Mouse (Mus musculus): ENCODE data around the gene Hspb7. TPM values are rescaled to one million over a fixed set of nuclear protein-coding genes. Genes with fewer than 3 reads are reported as not detected.

The Hspb7 gene
- polyA plus RNA-seq (2015; fragmentation: Nextera tagmentation; extraction: Ambion mirVana) = 5.3 and 6.6 TPM in 2 replicates

DNA sequence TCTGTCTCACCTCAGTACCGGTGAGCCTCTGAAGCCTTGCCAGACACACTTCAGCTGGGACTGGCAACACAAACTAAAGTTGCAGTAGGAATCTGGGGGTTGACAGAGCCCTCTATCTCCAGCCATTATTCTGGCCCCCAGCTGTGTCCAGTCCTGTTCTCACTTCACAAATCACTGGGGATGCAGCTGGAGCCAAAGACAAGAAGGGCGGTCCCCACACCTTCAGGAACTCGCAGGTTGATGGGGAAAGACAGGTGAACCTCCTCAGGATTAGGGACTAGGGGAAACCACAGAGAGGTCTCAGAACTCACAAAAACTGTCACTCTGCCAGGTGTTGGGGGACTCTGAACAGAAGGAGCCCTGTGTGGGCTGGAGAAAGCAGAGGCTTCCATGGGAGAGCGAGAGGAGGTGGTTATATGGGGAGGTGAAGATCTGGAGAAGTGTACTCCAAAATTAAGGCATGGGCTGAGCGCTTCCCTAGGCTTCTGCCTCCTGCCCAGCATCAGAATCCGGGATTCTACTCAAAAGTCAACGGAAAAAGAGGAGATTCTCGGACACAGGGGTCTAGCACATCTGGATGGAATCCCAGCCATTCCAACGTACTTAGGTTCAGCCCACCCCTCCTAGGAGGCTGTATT is at the start of gene Hspb7:
Gene Hspb7, plus strand, starts transcription at position 588 of the 638 bp plus-strand sequence.
- peak within 1 kb of the TSS; percentile 38 for H3K4me2 ChIP-seq (ENCODE audit: low read depth, low read length)
- H3K36me3 ChIP-seq (ENCODE audit: control insufficient read depth, insufficient read depth, low read length) = no peaks in the 10 kb centered on the region
- no peak for ATAC-seq
- H3K4me3 ChIP-seq (ENCODE audit: low read length) = peak within 1 kb of the TSS; percentile 31
- peak within 1 kb of the TSS; percentile 73 for H3K27ac ChIP-seq (ENCODE audit: low read length)
- peak within 1 kb of the TSS; percentile 60 for H3K9ac ChIP-seq (ENCODE audit: low read depth, low read length)
- peaks cover 26% of the 10 kb centered on the region for H3K4me1 ChIP-seq (ENCODE audit: control insufficient read depth, insufficient read depth, low read length)
- H3K9me3 ChIP-seq (ENCODE audit: control insufficient read depth, low read length) = no peaks in the 10 kb centered on the region
- WGBS = 54% methylated on average over 9 of the region's 9 CpGs
- H3K27me3 ChIP-seq (replicated peaks; ENCODE audit: control insufficient read depth, insufficient read depth, low read length) = no peaks in the 10 kb centered on the region

DNA sequence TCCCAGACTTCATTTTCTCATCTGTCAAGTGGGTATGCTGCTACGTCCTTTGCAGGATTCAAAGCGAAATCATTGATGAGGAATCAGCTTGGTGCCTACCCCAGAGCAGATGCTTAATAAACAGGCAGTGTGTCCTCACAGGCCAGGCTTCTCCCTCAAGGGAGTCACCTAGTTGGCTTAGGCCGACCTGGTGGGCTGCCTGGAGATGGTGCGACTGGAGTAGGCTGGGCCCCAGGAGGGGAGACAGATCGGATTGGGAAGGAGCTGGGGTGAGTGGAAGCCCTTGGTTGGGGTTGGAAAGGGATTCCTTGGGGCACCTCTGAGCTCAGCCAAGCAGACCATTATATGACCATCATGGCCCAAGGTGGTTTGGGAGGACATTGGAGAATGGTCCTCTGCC is 48.2 kb upstream of the Hspb7 start:
- Histone ChIP-seq H3K4me3 (ENCODE audit: low read length) (no peak overlapping the region), H3K9ac (ENCODE audit: low read depth, low read length) (no peak overlapping the region), H3K9me3 (ENCODE audit: control insufficient read depth, low read length) (no peaks in the 10 kb centered on the region), H3K4me1 (ENCODE audit: control insufficient read depth, insufficient read depth, low read length) (0 out of 2 replicates have a peak, but pooled peaks cover 2% of the 10 kb centered on the region), H3K36me3 (ENCODE audit: control insufficient read depth, insufficient read depth, low read length) (no peaks in the 10 kb centered on the region), H3K4me2 (ENCODE audit: low read depth, low read length) (no peak overlapping the region), H3K27ac (ENCODE audit: low read length) (no peak overlapping the region), H3K27me3 (replicated peaks; ENCODE audit: control insufficient read depth, insufficient read depth, low read length) (peaks cover 10% of the 10 kb centered on the region)
- no peak for ATAC-seq
- 93% methylated on average over 5 of the region's 5 CpGs for WGBS

DNA sequence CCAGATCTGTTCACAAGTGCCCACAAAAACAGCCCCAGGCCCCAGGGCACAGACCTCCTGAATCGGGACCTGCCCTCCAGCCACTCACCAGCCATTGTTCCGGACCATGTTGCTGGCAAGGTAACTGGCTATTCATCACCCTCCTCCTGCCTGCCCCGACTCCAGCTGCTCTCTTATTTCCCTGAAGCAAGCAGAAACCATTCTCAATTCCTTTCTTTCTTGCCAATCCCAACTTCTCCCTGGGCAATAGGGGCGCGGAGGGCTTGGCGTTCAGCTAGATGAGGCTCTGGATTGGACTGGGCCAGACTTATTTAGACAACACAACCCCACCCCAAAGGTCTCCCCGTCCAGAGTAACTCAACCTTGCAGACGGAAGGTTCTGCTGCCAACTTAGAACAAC is 40.9 kb upstream of the Hspb7 start:
- 65% methylated on average over 8 of the region's 8 CpGs for WGBS
- no peak for ATAC-seq

DNA sequence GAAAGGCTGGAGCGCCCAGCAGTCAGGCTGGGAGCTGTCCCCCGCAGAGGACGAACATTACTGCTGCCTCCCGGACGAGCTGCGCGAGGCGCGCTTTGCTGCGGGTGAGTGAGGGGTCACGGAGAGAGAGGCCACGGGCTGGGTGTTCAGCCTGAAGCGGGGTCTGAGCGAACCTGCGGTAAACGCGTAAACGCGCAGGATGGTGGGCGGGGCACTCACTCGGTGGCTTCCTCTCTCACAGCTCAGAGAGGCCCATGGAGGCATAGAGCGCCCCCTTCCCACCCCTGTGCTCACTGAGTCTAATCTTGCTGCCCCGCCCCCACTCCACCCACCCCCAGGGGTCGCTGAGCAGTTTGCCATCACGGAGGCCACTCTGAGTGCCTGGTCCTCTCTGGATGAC is 38.2 kb upstream of the Hspb7 start:
- Histone ChIP-seq H3K9ac (ENCODE audit: low read depth, low read length) (peak overlapping the region; percentile 60), H3K9me3 (ENCODE audit: control insufficient read depth, low read length) (no peaks in the 10 kb centered on the region), H3K27me3 (replicated peaks; ENCODE audit: control insufficient read depth, insufficient read depth, low read length) (peaks cover 20% of the 10 kb centered on the region), H3K4me3 (ENCODE audit: low read length) (peak overlapping the region; percentile 45), H3K4me1 (ENCODE audit: control insufficient read depth, insufficient read depth, low read length) (peaks cover 12% of the 10 kb centered on the region), H3K36me3 (ENCODE audit: control insufficient read depth, insufficient read depth, low read length) (no peaks in the 10 kb centered on the region), H3K27ac (ENCODE audit: low read length) (no peak overlapping the region), H3K4me2 (ENCODE audit: low read depth, low read length) (peak overlapping the region; percentile 77)
- peak; percentile 28; the same call in 1 of the 2 replicates for ATAC-seq
- WGBS = 3% methylated on average over 25 of the region's 25 CpGs

More for the DNA sequence above, 40.9 kb upstream of the Hspb7 start:
- Histone ChIP-seq H3K9me3 (ENCODE audit: control insufficient read depth, low read length) (no peaks in the 10 kb centered on the region), H3K36me3 (ENCODE audit: control insufficient read depth, insufficient read depth, low read length) (no peaks in the 10 kb centered on the region), H3K9ac (ENCODE audit: low read depth, low read length) (no peak overlapping the region), H3K4me2 (ENCODE audit: low read depth, low read length) (no peak overlapping the region), H3K27me3 (replicated peaks; ENCODE audit: control insufficient read depth, insufficient read depth, low read length) (peaks cover 20% of the 10 kb centered on the region), H3K27ac (ENCODE audit: low read length) (no peak overlapping the region), H3K4me1 (ENCODE audit: control insufficient read depth, insufficient read depth, low read length) (peaks cover 12% of the 10 kb centered on the region), H3K4me3 (ENCODE audit: low read length) (no peak overlapping the region)

- ATAC-seq = peak; percentile 20; the same call in 1 of the 2 replicates
- Histone ChIP-seq H3K9ac (ENCODE audit: low read depth, low read length) (no peak overlapping the region), H3K27me3 (replicated peaks; ENCODE audit: control insufficient read depth, insufficient read depth, low read length) (peaks cover 20% of the 10 kb centered on the region), H3K4me1 (ENCODE audit: control insufficient read depth, insufficient read depth, low read length) (peaks cover 12% of the 10 kb centered on the region), H3K27ac (ENCODE audit: low read length) (no peak overlapping the region), H3K36me3 (ENCODE audit: control insufficient read depth, insufficient read depth, low read length) (no peaks in the 10 kb centered on the region), H3K4me3 (ENCODE audit: low read length) (no peak overlapping the region), H3K4me2 (ENCODE audit: low read depth, low read length) (no peak overlapping the region), H3K9me3 (ENCODE audit: control insufficient read depth, low read length) (no peaks in the 10 kb centered on the region)
- WGBS = 5% methylated on average over 7 of the region's 7 CpGs
Observed at GRCm38 (mm10) chr4:141385275-141385674, 35.3 kb upstream of the Hspb7 start.

DNA sequence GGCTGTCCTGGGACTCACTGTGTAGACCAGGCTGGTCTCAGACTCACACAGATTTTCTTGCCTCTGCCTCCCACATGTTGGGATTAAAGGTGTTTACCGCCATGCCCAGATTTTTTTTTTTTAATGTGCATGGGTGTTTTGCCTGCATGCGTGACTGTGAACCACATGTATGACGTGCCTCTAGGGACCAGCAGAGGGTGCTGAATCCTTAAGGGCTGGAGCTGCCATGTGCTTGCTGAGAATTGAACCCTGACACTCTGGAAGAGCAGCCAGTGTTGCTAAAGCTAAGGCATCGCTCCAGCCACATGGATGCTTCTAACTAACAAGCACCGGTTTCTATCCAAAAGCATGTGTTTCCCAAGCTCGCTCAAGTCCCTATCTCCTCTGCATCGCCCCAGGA is 34.4 kb upstream of the Hspb7 start:
- H3K9ac ChIP-seq (ENCODE audit: low read depth, low read length) = no peak overlapping the region
- no peak overlapping the region for H3K27ac ChIP-seq (ENCODE audit: low read length)
- WGBS = 72% methylated on average over 7 of the region's 7 CpGs
- H3K9me3 ChIP-seq (ENCODE audit: control insufficient read depth, low read length) = no peaks in the 10 kb centered on the region
- peaks cover 20% of the 10 kb centered on the region for H3K27me3 ChIP-seq (replicated peaks; ENCODE audit: control insufficient read depth, insufficient read depth, low read length)
- ATAC-seq = no peak
- H3K4me3 ChIP-seq (ENCODE audit: low read length) = no peak overlapping the region
- H3K36me3 ChIP-seq (ENCODE audit: control insufficient read depth, insufficient read depth, low read length) = no peaks in the 10 kb centered on the region
- H3K4me2 ChIP-seq (ENCODE audit: low read depth, low read length) = no peak overlapping the region
- peaks cover 12% of the 10 kb centered on the region for H3K4me1 ChIP-seq (ENCODE audit: control insufficient read depth, insufficient read depth, low read length)

DNA sequence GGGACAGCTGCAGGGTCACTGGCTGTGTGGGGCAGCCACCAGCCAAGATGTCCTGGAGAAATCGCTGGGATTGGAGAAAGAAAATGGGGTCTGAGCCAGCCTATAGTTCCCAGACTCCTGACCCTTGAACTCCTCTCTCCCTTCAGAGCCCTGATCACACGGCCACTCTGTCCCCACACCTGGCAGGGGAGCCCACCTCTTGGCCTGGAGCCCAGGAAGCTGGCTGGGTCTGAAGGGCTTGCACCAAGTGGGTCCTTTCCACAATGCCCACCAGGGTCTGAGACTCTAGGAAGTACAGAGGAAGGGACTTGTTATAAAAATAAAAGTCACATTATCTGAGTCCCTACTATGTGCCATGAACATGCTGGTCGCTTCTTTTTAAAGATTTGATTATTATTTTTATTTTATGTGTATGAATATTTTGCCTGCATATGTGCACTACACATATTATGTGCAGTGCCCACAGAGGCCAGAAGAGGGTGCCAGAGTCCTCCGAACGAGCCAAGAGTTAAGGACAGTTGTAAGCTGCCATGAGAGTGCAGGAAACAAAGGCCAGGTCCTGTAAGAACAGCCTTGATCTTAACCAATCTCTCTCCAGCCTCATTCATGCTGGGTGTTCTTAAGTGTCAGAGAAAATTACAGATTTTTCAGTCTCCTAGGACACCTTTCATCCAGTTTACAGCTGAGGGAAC is 33.3 kb upstream of the Hspb7 start:
- 22% methylated on average over 5 of the region's 5 CpGs for WGBS
- ATAC-seq = peak; percentile 43; the same call in 1 of the 2 replicates

DNA sequence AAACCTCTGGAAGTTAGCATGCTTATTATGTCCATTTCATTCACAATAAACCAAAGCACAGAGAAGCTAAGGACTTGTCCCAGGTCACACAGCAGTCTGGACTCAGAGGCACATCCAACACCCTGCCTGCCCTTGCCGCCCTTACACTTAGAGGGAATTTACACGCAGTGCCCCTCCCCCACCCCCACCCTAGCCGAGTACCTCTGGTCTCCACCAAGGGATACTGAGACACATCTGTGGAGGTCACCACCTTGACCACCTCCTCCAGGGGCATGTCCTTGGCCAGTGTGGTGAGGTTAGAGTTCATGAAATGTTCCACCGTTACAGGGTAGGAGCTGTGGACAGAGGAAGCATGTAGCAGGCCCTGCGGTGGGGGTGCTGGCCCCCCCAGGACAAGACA is 32.6 kb upstream of the Hspb7 start:
- Histone ChIP-seq H3K4me3 (ENCODE audit: low read length) (no peak overlapping the region), H3K27ac (ENCODE audit: low read length) (no peak overlapping the region), H3K4me2 (ENCODE audit: low read depth, low read length) (no peak overlapping the region), H3K9me3 (ENCODE audit: control insufficient read depth, low read length) (no peaks in the 10 kb centered on the region), H3K27me3 (replicated peaks; ENCODE audit: control insufficient read depth, insufficient read depth, low read length) (peaks cover 13% of the 10 kb centered on the region), H3K9ac (ENCODE audit: low read depth, low read length) (no peak overlapping the region), H3K36me3 (ENCODE audit: control insufficient read depth, insufficient read depth, low read length) (no peaks in the 10 kb centered on the region), H3K4me1 (ENCODE audit: control insufficient read depth, insufficient read depth, low read length) (peaks cover 2% of the 10 kb centered on the region; the same call in 1 of the 2 replicates)
- WGBS = 69% methylated on average over 5 of the region's 5 CpGs
- ATAC-seq = no peak

More for the DNA sequence above, 33.3 kb upstream of the Hspb7 start:
- H3K4me2 ChIP-seq (ENCODE audit: low read depth, low read length) = no peak overlapping the region
- peaks cover 8% of the 10 kb centered on the region for H3K4me1 ChIP-seq (ENCODE audit: control insufficient read depth, insufficient read depth, low read length)
- no peaks in the 10 kb centered on the region for H3K9me3 ChIP-seq (ENCODE audit: control insufficient read depth, low read length)
- H3K27me3 ChIP-seq (replicated peaks; ENCODE audit: control insufficient read depth, insufficient read depth, low read length) = peaks cover 17% of the 10 kb centered on the region
- no peak overlapping the region for H3K9ac ChIP-seq (ENCODE audit: low read depth, low read length)
- H3K36me3 ChIP-seq (ENCODE audit: control insufficient read depth, insufficient read depth, low read length) = no peaks in the 10 kb centered on the region
- H3K27ac ChIP-seq (ENCODE audit: low read length) = no peak overlapping the region
- no peak overlapping the region for H3K4me3 ChIP-seq (ENCODE audit: low read length)

DNA sequence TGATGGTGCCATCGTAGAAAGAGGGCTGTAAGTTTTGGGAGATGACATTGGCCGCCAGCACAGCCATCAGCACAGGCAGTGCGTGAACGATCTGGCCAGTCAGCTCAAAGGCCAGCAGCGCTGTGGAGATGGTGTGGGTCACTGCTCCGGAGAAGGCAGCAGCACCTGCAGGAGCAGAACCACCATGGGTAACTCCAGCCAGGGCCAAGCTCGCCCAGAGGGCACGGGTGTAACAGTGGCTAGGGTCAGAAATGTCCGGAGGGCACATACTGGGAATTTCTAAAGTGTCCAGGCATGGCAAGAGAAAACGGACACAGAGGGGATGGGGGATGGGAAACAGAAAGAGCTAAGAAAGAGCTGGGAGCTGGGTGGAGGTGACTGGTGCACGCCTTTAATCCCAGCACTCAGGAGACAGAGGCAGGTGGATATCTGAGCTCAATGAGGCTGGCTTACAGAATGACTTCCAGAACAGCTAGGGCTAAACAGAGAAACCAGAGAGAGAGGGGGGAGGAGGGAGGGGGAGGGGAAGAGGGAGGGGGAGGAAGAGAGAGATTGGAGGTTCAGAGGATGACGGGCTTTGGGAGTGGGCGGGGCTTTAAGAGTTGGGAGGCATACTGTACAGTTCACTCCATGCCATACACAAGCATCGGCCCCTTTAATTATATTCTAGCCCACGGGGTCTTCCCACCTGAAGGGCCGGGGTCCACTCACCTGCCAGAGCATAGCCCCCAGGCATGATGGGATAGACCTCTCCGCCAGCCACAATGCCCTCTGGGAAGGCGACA is 31.0 kb upstream of the Hspb7 start:
- Histone ChIP-seq H3K36me3 (ENCODE audit: control insufficient read depth, insufficient read depth, low read length) (no peaks in the 10 kb centered on the region), H3K4me1 (ENCODE audit: control insufficient read depth, insufficient read depth, low read length) (no peaks in the 10 kb centered on the region; the same call in 1 of the 2 replicates), H3K9ac (ENCODE audit: low read depth, low read length) (no peak overlapping the region), H3K4me2 (ENCODE audit: low read depth, low read length) (no peak overlapping the region), H3K27ac (ENCODE audit: low read length) (no peak overlapping the region), H3K4me3 (ENCODE audit: low read length) (no peak overlapping the region), H3K9me3 (ENCODE audit: control insufficient read depth, low read length) (no peaks in the 10 kb centered on the region), H3K27me3 (replicated peaks; ENCODE audit: control insufficient read depth, insufficient read depth, low read length) (0 out of 2 replicates have a peak, but pooled peaks cover 1% of the 10 kb centered on the region)
- WGBS = 72% methylated on average over 18 of the region's 18 CpGs
- no peak for ATAC-seq

Data from intestine, embryonic 16.5 days (tissue).